Mouse (Mus musculus) layer of hippocampus, postnatal 36 days (tissue): ENCODE measurements at regions not wholly inside any gene's neighbourhood (a gene's known extent, or its start where the extent isn't known, plus 50 kb on each side); places are given as distances from the start of the nearest gene placed in this dataset.

Source experiments
- DNase-seq, 2 experiments: peaks; one replicate each; pipeline ENCODE4 v3.0.0; 2022

DNA sequence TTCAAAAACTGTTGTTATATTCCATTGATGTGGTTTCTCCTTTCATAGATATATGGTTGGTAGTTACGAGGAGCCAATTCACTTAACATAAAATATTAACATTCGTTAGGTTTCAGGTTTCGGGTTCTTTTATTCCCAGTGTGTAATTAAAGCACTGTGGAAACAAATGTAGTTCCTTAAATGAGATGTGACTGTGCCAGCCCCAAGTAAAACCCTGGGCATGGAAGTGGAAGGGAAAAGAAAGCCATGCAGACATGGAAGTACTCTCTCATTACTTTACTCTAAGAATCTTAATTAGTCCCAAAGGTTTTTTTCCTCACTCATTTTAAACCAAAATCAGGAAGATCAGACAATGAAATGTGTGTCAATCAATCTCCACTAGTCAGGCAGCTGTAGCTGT lies 784.9 kb upstream of the Apob start:
- no peak for DNase-seq

DNA sequence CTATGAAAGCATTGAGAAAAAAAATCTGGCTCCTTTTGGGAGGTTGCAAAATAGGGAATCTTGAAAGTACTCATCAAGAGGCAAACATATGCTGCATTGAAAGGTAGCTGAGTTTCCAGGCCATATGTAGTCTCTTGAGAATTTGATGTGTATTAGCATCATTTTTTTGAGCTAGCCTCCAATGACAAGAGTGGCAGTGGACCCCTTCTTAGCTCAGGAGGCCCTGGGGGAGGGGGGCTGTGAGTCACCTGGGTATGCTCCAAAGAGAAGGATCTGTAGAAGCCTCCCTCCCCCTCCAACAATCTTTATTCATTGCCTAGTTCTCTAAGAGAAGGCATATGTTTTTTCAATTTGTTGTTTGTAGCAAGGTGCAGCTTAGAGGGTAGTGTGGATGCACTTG lies 779.4 kb upstream of the Apob start:
- DNase-seq, result no peak

DNA sequence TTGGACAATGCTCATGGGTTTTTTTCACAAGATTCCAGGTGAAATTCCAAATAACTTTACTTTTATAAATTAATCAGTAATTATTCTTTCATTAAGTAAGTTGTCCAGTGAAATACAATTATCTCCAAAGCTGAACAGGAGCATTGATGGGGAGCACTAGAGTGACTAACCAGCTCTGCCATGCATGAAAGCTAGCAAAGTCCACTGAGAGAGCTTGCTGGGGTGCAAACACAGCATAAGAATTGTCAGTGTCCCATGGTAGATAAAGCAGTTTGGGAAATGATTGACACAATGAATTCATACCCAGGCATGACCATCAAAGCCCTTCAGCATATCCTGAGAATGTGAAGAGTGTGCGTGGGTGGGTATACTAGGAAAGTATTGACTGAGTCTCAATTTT lies 776.6 kb upstream of the Apob start:
- DNase-seq, result no peak

DNA sequence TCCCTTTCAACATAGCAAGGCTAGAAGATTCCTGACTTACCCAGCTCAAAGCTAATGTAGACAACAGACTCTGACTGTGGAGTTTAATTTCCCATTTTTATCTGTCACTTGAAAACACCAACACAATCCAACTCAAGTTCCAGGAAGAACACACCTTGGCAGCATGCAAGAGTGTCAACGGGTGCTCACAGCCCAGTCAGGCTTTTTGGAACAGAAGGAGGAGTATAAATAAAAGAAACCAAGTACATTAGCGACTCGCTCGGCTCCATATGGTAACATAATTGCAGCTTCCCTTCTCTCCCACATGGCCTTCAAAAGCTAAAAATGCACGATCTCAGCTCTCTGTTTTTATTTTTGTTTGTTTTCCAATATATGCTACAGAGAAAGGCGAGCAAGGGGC lies 761.8 kb upstream of the Apob start:
- DNase-seq, result peak; percentile 11 to 15

DNA sequence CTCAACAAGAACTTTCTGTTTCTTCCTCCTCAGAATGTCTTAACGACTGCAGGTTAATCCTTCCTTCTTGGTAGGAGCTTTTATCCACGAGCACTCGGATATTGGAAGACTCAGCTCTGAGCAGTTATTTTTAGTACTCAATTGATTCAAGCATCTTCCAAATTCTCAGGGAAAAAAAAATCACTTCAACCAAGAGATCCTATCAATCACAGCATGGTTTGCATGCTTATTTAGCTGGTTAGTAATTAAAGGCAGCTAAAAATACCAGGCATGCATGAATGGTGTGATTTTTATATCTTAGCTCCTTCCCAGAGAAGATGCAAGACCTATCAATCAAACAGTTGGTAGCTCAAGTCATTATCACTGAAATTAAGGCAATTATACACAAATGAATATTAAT lies 759.9 kb upstream of the Apob start:
- DNase-seq, result no peak

DNA sequence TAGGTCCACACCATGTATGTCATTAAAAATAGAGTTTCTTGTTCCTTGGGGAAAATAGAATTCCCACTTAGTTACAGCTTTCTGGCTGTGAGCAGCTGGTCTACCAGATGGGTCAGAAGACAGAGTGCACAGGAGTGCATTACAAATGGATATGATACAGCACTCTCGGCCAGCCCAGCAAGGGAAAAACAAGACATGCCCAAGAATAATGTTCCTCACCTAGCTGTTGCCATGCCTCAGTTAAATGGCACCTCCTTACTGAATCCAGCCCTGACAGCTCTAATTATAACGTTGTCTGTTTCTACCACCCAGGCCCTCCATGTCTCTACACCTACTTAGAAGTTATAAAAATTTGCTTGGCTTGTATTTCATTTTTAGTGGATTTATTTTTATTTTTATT lies 749.3 kb upstream of the Apob start:
- DNase-seq, result peak in 1 of 2 experiments; percentile 11

DNA sequence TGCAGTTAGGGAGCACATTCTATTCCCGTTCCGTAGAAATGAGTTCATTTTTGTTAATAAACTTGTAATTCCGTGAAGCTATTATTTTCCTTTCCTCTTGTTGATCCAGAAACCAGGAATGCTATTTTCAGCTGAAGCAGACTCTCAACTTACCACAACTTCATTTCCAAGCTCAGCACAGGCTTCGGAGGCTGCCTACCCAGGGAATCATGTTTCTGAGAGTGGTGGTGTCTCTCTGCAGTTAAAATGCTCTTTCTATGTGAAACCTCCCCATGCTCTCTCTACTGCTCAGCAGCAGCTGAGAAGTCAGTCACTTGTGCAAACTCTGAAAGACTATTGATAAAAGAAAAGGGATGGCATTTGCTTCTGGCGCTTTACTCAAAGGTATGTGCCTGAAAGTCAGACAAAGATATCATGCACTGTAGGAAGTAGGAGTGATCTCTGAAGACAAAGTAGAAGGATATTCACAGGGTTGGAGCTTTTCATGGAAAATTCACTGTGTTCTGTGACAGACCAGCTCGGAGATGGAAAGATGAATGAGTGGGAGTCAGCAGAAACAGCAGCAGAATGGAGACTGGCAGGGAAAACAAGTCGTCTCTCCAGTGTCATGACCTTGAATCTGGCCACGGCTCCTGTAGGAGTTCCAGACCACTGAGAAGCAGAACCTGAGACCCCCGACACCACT lies 748.8 kb upstream of the Apob start:
- DNase-seq, result no peak

DNA sequence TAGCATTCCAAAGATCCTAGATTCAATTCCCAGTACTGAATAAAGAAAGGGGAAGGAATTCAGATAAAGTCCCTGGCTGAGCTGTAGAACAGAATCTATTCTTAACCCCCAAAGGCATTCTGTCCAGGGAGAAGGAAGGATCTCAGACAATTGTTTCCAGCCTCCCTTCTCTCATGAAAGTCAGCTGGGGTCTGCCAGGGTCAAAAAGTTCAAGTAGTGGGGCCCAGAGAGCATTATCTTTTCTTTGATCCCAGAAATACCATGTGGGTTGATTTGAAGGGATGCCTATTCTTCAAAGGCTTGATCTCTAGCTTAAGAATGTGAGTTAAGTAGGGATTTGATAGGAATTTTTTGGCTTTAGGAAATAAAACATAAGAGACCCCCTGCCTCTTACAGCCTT lies 727.1 kb upstream of the Apob start:
- no peak for DNase-seq

DNA sequence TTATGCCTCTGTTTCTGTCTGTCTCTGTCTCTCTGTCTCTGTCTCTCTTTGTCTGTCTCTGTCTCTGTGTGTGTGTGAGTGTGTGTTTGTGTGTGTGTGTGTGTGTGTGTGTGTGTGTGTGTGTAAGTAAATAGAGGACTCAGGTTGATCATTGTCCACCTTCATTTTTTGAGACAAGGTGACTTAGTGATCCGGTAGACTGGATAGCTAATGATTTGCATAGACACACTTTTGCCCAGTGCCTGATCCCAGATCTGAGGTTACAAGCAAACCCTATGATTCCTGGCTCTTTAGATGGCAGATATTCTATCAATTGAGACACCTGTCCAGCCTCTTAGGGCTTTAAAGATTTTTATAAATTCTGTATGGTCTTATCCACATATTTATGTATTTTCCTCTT lies 706.9 kb upstream of the Apob start:
- no peak for DNase-seq

DNA sequence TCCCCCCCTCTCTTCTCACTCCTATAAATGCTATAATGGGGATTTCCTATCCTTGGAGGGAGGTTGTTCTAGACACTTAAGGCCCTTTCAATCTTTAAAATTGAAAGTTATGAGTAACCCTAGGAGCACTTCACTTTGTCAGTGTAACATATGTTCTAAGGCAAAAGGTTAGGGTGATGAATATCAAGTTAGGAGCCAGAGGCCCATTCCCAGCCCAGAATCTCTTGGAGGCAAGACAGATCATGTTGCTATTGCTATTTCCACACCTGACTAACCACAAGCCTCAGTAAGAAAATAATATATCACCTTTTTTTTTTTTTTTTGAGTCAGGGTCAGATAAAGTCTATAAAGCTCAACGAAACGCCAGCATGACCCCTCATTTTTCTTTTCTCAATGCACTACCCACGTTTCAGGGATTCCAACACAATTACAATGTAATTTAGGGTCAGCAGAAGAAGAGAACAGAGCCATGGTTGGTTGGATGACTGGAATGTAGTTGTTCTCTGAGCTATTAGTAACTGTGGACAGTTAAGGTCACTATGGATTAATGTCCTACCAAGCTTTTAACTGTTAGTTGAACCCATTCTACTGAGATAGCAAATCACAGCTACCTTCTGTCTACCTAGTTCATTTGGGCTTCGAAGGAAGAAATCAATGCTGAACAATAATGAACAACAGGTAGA lies 693.0 kb upstream of the Apob start:
- no peak for DNase-seq

DNA sequence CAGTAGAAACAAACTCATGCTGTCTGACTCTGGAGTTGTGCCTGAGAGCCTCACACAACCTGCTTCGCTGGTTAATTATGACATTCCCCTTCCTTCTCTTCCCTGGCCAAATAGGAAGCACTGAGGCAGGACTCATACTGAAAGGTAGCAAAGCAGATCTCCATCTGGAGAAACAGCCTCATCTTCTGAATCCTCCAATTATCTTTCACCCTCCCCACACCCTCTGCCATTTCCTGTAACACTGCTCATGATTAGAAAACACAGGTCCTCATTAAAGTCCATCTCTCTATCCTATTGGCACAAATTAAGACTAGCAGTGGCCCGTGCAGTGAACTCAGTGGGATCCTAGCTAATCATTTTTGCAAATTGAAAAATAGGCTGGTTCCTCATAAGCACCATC lies 685.9 kb upstream of the Apob start:
- no peak for DNase-seq

DNA sequence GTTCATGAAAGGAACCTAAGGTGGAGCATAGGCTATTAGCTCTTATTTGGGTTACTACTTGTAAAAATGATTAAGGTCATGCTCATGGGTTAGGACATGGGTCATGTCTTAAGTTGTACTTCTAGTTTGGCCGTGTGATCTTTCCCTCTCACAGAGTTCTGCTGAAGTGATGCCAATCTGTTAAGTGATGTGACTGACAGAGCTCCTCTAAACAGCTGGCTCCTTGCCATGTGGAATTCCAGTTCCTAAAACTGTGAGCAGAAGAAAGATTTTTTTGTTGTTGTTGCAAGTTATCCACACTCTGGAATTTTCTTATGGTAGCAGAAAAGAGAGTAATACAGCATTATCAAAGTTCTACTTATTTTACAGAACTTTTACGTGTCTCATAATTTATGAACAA lies 680.4 kb upstream of the Apob start:
- no peak for DNase-seq

DNA sequence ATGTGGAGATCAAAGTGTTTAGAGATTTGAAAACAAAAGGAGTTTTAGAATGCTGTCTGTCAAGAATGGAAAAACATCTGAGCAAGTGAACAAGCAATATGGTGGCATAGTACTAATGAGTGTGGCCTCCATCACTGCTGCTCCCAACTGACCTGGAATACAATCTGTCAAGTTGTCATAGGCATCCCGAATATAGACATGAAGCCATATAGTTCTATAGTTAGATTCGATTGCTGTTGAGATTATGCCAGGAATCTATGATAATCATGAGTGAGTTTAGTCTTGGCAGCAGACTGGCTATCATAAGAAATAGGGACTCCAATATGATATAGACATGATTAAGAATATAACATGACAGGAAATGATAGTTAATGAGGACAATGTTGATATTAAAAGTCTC lies 656.0 kb upstream of the Apob start:
- no peak for DNase-seq

DNA sequence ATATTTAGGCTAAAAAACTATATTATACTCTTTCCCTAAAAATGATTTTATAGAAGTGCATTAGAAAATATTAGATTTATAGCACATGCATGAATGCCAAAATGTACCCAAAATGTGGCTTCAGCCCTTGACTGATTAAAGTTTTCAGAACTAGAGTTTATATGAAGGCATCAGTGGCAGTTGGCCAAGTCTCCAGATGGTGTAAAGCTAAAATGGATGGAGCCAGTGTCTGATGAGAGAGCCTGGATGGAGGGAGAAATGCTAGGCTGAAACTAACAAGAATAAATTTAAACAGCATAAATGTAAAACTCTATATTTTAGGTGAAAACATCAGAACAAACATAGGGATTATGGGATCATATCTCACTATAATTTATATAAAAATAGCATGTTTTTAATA lies 648.8 kb upstream of the Apob start:
- DNase-seq, result peak; percentile 13 to 54
